Mouse (Mus musculus) spleen, postnatal 0 days (tissue): ENCODE results near the gene Cald1. TPM values are rescaled to one million over a fixed set of nuclear protein-coding genes. Genes with fewer than 3 reads are reported as not detected.

Experiments
- polyA plus RNA-seq: library from polyadenylated mRNA; unstranded; fragments of >200 nt; fragmentation: Nextera tagmentation; extraction: Ambion mirVana; gene quantifications from 2 replicates; pipeline ENCODE4 v1.2.1, GENCODE M21; 2015

The Cald1 gene
- polyA plus RNA-seq: 129 and 148 TPM in 2 replicates

DNA sequence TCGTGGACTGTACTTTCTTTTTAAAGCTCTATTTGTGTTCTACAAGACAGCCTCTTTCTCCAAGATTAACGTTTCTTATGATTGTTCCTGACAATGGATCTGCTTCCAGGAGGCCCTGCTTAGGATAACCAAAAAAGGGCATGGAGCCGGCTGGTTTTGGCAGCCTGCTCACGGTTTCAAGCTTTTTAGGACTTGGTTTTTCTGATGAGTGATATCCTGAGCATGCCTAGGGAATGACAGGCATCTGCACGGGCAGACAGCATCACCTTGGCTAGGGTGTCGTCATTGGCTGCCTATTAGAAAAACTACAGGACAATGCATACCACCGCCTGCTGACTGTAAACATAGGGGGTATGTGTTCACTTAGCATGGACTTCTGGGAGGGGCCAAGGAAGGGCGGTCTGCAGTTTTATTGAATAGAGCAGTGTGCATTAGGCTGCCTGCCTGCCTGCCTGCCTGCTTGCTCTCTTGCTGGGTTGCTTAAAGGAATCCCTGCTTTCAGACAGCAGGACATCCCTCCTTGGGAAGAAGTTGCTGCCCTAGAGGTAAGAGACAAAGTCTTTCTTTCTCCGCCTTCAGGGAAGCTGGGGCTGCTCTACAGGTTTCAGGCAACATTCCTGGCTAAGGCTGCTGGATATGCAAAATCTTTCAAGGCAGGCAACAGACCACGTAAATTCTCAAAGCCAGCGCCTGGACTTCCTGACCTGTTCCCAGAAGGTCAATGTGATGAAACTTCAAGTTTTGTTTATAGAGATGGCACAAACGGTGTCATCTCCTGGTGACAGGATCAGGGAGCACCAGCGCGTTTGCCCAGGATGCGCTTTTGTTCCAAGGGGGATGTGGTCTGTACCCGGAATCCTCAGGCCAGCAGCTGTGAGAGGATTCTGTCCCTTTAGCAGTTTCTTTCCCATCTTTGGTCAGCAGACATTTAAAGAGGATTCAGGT lies at the start of gene Cald1:
Cald1 (plus strand) TSS at position 380 of the 945 bp plus-strand sequence.

DNA sequence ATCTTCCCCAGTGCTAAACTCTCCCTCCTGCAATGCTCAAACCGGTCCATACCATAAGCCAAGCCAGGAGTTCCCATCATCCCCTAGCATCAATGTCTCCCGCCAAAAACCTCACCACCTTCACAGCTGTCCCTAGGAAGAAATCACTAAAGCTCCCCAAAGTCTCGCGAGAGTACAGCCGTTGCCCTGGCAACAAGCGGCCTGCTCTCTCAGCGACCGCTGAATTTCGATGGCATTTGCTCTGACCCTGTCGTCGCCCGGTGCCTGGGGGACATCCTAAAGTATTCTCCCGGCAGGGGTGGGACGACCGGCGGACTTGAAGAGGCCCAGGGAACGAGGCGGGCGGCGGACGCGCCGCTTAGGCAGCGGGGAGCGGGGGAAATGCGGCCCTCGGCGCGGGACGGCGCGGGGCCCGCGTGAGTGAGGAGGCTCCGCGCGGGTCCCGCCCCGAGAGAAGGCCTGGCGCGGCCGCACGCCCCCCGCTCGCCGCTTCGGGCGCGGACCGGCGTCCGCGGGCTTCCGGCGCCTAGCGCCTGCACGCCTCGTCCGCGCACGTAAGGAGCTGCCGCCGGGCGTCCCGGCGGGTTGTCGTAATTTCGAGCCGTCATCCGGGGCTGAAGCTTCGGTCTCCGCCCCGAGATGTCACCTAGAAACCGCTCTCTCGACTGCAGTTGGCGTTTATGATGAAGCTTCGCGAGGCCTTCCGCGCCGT lies 182.1 kb downstream of the Cald1 start, which contains the start of gene Agbl3:
Agbl3 (plus strand) TSS at position 202 of the 712 bp plus-strand sequence.

Other genes starting within 250 kb of the Cald1 start
- gene Akr1b8, start 244.4 kb upstream of the Cald1 start, polyA plus RNA-seq: 10.6 and 14.1 TPM in 2 replicates
- gene Akr1b10, start 214.3 kb upstream of the Cald1 start, polyA plus RNA-seq: 11.9 and 18.2 TPM in 2 replicates
- gene Akr1b7, start 186.2 kb upstream of the Cald1 start, polyA plus RNA-seq: 0.55 and 0.56 TPM in 2 replicates
- 132 and 156 TPM in 2 replicates for gene Bpgm, start 122.3 kb upstream of the Cald1 start, polyA plus RNA-seq
- gene Agbl3, start 181.9 kb downstream of the Cald1 start, polyA plus RNA-seq: 4.6 and 6.0 TPM in 2 replicates